Mouse (Mus musculus) heart, postnatal 0 days (tissue): Measurements from ENCODE around the gene Flt1. TPM values are rescaled to one million over a fixed set of nuclear protein-coding genes. Genes with fewer than 3 reads are reported as not detected.
A peak's percentile ranks its signal among the peaks of the same experiment; 100 is the strongest.

Experiments used
- ATAC-seq: fragments of 200-750 bp; cut with Nextera tagmentation; 2 replicates; pipeline ENCODE4 v1.8.0; 2017; ENCODE audit warnings: low read depth, moderate number of reproducible peaks, moderate library complexity; ENCODE audit not compliant: insufficient read depth
- DNase-seq: peaks from one replicate; pipeline ENCODE4 v3.0.0-alpha.2; 2016; ENCODE audit warnings: low spot score
- H3K27ac ChIP-seq: fragments of 300-500 bp; sonication (generic); 2 replicates; pipeline ENCODE4 v1.5.1; 2014; ENCODE audit warnings: low read depth, mild to moderate bottlenecking
- H3K27me3 ChIP-seq: fragments of 300-500 bp; sonication (generic); 2 replicates; pipeline ENCODE4 v1.6.1; 2014; ENCODE audit warnings: low read length, mixed read lengths; ENCODE audit not compliant: control insufficient read depth, insufficient read depth
- H3K36me3 ChIP-seq: fragments of 300-500 bp; sonication (generic); replicated peaks from 2 replicates; pipeline ENCODE4 v1.6.1; 2014; ENCODE audit warnings: low read length, mixed read lengths; ENCODE audit not compliant: control insufficient read depth, insufficient read depth
- H3K4me1 ChIP-seq: fragments of 300-500 bp; sonication (generic); 2 replicates; pipeline ENCODE4 v1.6.1; 2014; ENCODE audit warnings: antibody characterized with exemption; ENCODE audit not compliant: control insufficient read depth, insufficient read depth
- H3K4me2 ChIP-seq: fragments of 300-500 bp; sonication (generic); 2 replicates; pipeline ENCODE4 v1.6.1; 2014; ENCODE audit warnings: low read depth, mild to moderate bottlenecking, low read length, moderate library complexity
- H3K4me3 ChIP-seq: fragments of 300-500 bp; sonication (generic); 2 replicates; pipeline ENCODE4 v1.5.1; 2014; ENCODE audit warnings: low read depth, low read length
- H3K9ac ChIP-seq: fragments of 300-500 bp; sonication (generic); replicated peaks from 2 replicates; pipeline ENCODE4 v1.6.1; 2014; ENCODE audit warnings: low read depth, low read length, mixed read lengths
- H3K9me3 ChIP-seq: fragments of 300-500 bp; sonication (generic); replicated peaks from 2 replicates; pipeline ENCODE4 v1.6.1; 2016; ENCODE audit warnings: low read length; ENCODE audit not compliant: control insufficient read depth
- CTCF ChIP-seq: IDR thresholded peaks from 2 replicates; pipeline ENCODE4 v1.5.1; 2016; ENCODE audit warnings: antibody characterized with exemption, control low read depth, low read depth
- EP300 ChIP-seq: IDR thresholded peaks from 2 replicates; pipeline ENCODE4 v1.6.1; 2016; ENCODE audit warnings: antibody characterized with exemption, low read depth
- WGBS: fragments of 180-500 bp; shearing (Covaris S2); extraction: QIAGEN DNeasy Blood & Tissue Kit; methylation state at CpG from one replicate; pipeline ENCODE4 v1.1.7; 2014; 5-methylcytosine and 5-hydroxymethylcytosine counted together
- polyA plus RNA-seq: library from polyadenylated mRNA; unstranded; fragments of >200 nt; fragmentation: Nextera tagmentation; extraction: Ambion mirVana; gene quantifications from 2 replicates; pipeline ENCODE4 v1.2.1, GENCODE M21; 2015
- total RNA-seq: library from RNA; depleted of rRNA; stranded (reverse); fragments of >200 nt; gene quantifications from 2 replicates; pipeline ENCODE4 v1.2.3, GENCODE M21; 2014; ENCODE audit warnings: low replicate concordance

Flt1 gene
- total and polyA plus RNA-seq, 2 experiments from 2014 or later: 11.8 to 39.1 TPM

- Histone ChIP-seq H3K9ac (no peak overlapping the region), H3K9me3 (no peaks in the 10 kb centered on the region), H3K4me2 (no peak overlapping the region), H3K27ac (peak overlapping the region; percentile 49; the same call in 1 of the 2 replicates), H3K4me1 (no peaks in the 10 kb centered on the region), H3K27me3 (no peaks in the 10 kb centered on the region), H3K36me3 (no peaks in the 10 kb centered on the region), H3K4me3 (no peak overlapping the region)
- peak; percentile 91 for ATAC-seq
- peak; percentile 50; the same call in 1 of the 2 replicates for TF ChIP-seq EP300
- TF ChIP-seq CTCF: no peak
- 38% methylated on average over 13 of the region's 13 CpGs for WGBS
- peak; percentile 66 for DNase-seq
These were observed 119.1 kb downstream of the Flt1 start for GRCm38 (mm10) chr5:147606751-147607150.

DNA sequence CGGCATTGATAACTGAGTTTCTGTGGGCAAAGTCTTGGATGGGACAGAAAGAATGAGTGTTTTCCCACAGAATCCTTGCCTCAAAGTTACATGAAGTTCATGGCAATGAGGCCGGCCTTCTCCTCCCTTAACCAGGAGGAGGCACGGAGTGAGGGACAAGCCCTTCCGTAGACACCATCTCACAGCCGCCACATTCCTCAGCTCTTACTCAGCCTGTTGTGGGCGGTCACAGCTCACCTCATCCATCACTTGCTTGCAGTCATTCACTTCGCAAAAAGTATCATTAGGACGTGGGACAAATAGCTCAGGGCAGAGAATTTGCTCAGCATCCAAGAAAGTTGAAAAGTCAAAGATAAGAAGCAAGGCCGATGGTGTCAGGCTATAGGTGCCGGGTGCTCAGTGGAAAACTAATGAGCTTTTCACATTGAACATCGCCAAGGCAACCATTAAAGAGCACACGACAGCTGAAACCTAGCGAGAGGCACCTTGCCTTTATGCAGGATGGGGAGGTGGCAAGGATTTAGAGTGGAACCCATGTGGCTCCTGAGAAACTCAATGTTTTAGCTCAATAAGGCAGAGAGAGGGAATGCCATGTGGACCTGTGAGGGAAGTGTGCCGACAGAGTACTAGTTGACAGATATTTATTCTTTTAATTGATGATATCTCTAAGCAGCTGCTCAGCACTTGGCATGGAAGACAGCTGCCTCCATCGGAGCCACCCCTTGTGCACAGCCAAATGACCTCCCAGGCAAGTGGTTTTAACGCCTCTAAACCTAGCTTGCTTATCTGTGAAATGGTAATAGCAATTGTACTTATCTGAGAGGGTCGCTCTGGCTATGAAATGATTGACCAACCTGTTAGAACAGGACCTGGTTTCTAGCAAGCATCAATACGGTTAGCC is 124.1 kb downstream of the Flt1 start:
- Histone ChIP-seq H3K4me1 (0 out of 2 replicates have a peak, but pooled peaks cover 3% of the 10 kb centered on the region), H3K27ac (no peak overlapping the region), H3K27me3 (no peaks in the 10 kb centered on the region), H3K4me3 (no peak overlapping the region), H3K9ac (no peak overlapping the region), H3K4me2 (no peak overlapping the region), H3K9me3 (no peaks in the 10 kb centered on the region), H3K36me3 (no peaks in the 10 kb centered on the region)
- DNase-seq: no peak
- WGBS: 37% methylated on average over 18 of the region's 18 CpGs
- no peak; the same call in 1 of the 2 replicates for ATAC-seq
- no peak for TF ChIP-seq EP300
- TF ChIP-seq CTCF: no peak

DNA sequence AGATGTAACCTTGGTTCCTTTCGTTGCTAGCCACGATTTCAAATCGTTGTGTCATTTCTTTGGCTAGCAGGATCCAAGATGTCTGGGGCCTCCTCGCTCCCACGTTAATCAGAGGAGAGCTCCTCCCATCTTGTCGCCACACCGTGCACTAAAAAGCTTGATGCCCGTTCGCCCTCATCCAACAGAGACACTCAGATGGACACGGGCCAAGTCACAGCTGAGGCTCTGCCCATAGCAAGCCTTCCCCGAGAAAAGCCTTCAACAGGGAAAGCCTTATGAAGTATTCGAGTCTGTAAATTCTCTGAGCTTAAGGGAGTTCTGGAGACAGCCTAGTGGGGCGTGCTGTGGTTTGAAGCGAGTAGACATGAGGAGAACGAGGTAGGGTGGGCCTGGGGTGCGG is 128.0 kb downstream of the Flt1 start:
- Histone ChIP-seq H3K27me3 (no peaks in the 10 kb centered on the region), H3K4me3 (no peak overlapping the region), H3K27ac (no peak overlapping the region), H3K9me3 (no peaks in the 10 kb centered on the region), H3K9ac (no peak overlapping the region), H3K36me3 (no peaks in the 10 kb centered on the region), H3K4me2 (no peak overlapping the region), H3K4me1 (0 out of 2 replicates have a peak, but pooled peaks cover 3% of the 10 kb centered on the region)
- DNase-seq (no peak), ATAC-seq (no peak)
- TF ChIP-seq CTCF (no peak), EP300 (no peak)
- 53% methylated on average over 16 of the region's 16 CpGs for WGBS

DNA sequence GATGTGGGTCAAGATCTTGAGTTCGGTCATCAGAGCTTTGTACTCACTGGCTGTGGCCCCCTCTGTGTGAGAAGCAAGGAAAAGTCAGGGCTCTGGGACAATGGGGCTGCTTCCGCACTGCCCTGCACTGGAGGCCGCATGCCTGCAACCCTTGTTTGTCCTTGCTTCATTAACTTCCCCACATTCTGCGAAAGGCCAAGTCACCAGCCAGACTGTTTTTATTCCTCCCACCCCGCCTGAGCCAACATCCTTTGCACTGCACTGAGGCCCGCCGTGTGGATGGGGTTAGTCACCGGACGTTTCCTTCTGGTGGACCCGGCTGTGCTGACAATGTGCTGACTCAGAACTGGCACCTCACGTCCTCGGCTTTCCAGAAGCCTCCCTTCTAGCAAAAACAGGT is 136.0 kb downstream of the Flt1 start:
- TF ChIP-seq EP300: no peak
- TF ChIP-seq CTCF: no peak
- Histone ChIP-seq H3K4me2 (no peak overlapping the region), H3K27me3 (no peaks in the 10 kb centered on the region), H3K9me3 (no peaks in the 10 kb centered on the region), H3K9ac (no peak overlapping the region), H3K4me3 (no peak overlapping the region), H3K36me3 (no peaks in the 10 kb centered on the region), H3K27ac (peak overlapping the region; percentile 59), H3K4me1 (peaks cover 3% of the 10 kb centered on the region; the same call in 1 of the 2 replicates)
- ATAC-seq: peak; percentile 82
- DNase-seq: peak; percentile 46
- WGBS: 45% methylated on average over 12 of the region's 12 CpGs

GRCm38 (mm10) chr5:147585070-147585469 is 140.7 kb downstream of the Flt1 start:
- no peaks in the 10 kb centered on the region; the same call in 1 of the 2 replicates for H3K36me3 ChIP-seq
- H3K4me2 ChIP-seq: no peak overlapping the region
- no peak for DNase-seq
- H3K4me3 ChIP-seq: no peak overlapping the region
- H3K9me3 ChIP-seq: no peaks in the 10 kb centered on the region
- peaks cover 8% of the 10 kb centered on the region; the same call in 1 of the 2 replicates for H3K4me1 ChIP-seq
- no peaks in the 10 kb centered on the region for H3K27me3 ChIP-seq
- no peak overlapping the region for H3K9ac ChIP-seq
- TF ChIP-seq EP300 (no peak), CTCF (no peak)
- ATAC-seq: no peak
- 60% methylated on average over 1 of the region's 1 CpGs for WGBS
- H3K27ac ChIP-seq: peak overlapping the region; percentile 74; the same call in 1 of the 2 replicates
